Mouse (Mus musculus) kidney, adult 11 months (tissue): ENCODE results near the gene Khdrbs1.
A peak's percentile ranks its signal among the peaks of the same experiment; 100 is the strongest.
"Not testable (repeated sequence)": the region's sequence is repeated elsewhere in the genome, so short reads cannot be mapped to it uniquely, and the experiment has no call there.

Source experiments
- DNase-seq: peaks from one replicate; pipeline ENCODE4 v3.0.0; 2022

Gene Khdrbs1

GRCm38 (mm10) chr4:129741974-129742231, 200 bp downstream of the Khdrbs1 start:
- DNase-seq, result no peak

DNA sequence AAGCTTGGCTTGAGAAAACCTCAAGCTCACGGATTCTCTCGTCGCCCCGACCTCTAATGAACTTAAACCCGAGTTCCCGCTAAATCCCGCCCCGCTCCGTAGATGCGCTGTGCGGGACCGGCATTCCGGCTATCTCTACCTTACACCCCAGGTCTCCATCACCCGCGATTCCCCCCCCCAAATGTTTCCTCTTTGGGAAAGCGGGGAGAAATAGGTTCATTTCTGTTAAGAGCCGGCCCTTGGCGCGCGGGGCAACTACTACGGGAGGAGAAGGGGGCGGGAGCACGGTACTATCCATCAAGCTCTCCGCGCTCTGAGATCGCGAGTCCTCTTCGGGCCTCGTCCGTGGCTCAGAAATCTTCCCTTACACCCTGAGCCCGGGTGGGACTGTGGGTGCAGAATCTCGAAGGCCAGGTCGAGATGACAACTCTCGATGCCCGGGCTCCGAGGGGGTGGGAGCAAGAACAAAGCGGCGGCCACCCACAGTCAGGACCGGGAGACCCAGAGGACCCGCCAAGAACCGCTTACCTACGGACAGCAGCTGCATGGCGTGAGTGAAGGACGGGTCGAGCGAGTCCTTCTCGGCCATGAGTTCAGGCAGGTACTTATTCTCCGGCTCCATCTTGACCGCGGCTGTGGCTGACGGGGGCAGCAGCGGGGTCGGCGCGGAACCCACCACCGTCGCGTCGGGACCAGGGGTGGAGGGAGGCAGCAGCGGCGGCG, 691 bp downstream of the Khdrbs1 start:
- peak; percentile 34 for DNase-seq

DNA sequence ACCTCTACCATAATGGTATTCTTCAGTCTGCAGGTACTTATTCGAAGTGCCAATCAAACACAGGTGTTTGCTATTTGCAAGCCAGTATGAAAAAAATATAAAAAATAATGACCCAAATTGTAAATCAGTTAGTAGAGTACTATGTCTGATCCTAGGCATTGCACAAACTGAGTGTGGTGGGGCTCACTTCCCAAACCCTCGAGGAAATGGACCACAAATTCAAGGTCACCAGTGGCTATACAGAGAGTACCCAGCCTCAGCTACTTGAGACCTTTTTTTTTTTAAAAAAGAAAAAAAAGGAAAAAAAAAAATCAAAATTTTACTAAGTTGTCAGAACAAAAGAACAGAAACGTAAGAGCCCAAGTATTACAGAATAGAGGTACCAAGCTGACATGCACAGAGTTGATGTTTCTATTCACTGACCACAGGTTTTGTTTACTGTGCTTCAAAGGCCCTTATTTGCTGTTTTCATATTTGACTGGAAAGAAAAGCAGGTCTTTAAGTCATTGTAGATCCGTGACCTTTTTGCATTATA, 2.9 kb downstream of the Khdrbs1 start:
- no peak for DNase-seq

DNA sequence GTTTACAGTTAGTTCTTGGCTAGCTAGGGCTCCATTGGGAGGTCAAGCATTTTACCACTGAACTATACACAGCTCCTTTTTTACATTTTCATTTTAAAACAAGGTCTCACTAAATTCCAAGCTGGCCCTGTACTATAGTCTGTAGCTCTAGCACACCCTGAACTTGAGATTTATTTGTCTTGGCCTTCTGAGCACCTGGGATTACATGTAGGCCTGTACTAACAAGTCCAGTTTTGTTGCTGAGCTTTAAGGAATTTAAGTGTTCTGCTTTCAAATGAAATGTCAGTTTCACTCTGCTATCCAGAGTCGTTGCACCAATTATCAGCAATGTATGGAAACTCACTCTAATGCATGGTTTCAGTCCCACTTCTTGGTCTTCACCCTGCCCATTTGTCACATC, 5.9 kb downstream of the Khdrbs1 start:
- DNase-seq, result no peak

GRCm38 (mm10) chr4:129735485-129735884, 6.6 kb downstream of the Khdrbs1 start:
- DNase-seq, result not testable (repeated sequence)

GRCm38 (mm10) chr4:129731423-129731822, 10.7 kb downstream of the Khdrbs1 start:
- DNase-seq, result no peak

DNA sequence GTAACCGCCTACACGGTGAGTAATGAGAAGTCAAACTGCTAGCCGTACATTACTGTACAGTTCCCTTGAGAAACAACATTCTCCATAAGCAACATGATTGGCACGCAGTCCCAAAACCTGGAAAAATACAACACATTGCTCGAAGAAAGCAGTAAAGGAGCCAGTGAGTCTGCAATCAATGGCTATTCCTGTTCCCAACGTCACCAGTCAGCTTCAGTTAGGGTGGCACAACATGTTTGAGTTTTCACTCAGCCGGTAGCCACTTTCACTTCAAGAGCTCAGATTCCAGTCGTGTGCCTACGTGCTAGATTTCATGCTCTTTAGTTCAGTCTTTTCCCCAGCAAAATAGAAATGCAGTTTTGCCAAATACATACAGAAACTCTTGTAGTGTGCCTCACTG, 25.8 kb downstream of the Khdrbs1 start:
- no peak for DNase-seq

- no peak for DNase-seq
Observed at GRCm38 (mm10) chr4:129709486-129710129, 32.5 kb downstream of the Khdrbs1 start.

- DNase-seq, result no peak
Observed at GRCm38 (mm10) chr4:129706750-129707149, 35.4 kb downstream of the Khdrbs1 start.

- no peak for DNase-seq
Observed at GRCm38 (mm10) chr4:129702454-129702853, 39.6 kb downstream of the Khdrbs1 start.

DNA sequence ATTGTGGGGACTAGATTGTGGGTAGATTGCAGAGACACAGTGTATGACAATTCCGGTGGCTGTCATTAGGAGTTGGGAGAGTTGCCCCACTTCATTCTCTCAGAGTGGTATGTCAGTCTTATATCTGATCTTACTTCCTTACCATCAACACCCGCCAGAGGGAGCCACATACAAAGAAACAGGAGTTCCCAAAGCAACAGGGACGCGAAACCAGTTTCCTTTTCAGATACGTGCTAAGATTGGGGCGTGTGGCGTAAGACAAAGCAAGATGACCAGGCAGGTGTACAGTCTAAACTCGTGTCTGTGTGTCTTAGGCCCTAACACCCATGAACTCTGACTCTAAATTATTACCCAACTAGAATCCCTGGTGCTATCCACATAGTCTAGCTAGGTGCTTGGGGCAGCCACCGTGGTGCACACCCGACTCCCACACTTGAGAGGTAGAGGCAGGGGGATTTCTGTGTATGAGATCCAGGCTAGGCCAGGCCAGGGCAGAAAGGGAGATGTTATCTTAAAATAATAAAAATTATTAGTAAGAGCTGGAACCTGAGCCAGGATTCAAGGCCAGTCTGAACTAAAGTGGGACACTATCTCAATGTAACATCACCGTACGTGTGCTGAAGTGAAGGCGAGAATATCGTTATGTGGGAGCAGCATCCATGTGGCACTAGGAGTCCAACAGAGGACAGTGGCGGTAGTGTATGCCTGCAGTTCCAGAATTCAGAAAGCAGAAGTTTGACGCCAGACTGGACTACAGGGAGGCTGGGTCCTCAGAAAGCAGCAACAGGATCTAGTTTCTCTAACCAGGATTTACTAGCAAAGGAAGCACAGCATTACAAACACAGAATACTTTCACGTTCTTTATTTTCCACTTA, 40.4 kb downstream of the Khdrbs1 start:
- DNase-seq, result peak; percentile 74

- not testable (repeated sequence) for DNase-seq
Observed at GRCm38 (mm10) chr4:129700661-129701060, 41.4 kb downstream of the Khdrbs1 start.

- DNase-seq, result no peak
Observed at GRCm38 (mm10) chr4:129700216-129700615, 41.9 kb downstream of the Khdrbs1 start.

- no peak for DNase-seq
Observed at GRCm38 (mm10) chr4:129697191-129697590, 44.9 kb downstream of the Khdrbs1 start.

DNA sequence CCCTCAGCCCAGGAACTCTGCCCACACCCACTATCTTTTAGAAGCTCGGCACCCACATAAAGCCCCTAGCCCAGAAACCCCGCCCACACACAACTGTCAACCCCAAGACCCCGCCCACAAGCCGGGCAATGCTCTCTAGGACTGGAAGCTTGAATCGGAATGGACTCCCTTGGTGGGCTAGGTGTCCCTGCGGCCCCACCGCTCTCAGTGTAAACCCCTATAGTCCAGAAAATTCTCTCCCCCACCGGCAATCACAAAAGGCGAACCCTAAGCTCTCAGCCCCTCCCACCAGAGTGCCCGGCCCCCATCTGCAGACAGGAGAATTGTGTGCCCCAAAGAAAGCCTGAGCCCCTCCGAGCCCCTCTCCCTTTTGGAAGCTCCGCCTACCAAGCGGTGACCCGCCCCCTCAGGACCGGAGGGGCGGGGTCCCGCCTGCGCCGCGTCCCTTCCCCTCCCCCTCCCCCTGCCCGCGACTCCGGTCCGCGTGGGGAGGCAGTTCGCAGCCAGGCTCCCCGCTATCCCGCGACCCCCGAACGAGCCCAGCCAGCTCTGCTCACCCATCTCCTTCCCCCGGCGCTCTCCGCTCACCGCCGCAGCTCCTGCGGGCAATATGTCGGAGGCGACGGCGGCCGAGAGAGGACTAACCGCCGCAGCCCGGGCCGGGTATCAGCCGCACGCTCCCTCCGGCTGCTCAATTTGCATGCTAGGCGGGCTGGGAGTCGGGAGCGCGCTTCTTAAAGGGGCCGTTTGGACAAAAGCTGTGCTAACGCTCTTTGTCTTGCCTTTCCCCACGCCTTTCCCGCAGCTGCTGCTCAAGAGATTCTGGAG, 45.7 kb downstream of the Khdrbs1 start, which contains the start of gene Tmem39b:
TSS of gene Tmem39b (minus strand) at position 681 of the 828 bp plus-strand sequence.
- peak; percentile 91 for DNase-seq

GRCm38 (mm10) chr4:129695815-129696157, 46.3 kb downstream of the Khdrbs1 start:
- DNase-seq, result no peak

DNA sequence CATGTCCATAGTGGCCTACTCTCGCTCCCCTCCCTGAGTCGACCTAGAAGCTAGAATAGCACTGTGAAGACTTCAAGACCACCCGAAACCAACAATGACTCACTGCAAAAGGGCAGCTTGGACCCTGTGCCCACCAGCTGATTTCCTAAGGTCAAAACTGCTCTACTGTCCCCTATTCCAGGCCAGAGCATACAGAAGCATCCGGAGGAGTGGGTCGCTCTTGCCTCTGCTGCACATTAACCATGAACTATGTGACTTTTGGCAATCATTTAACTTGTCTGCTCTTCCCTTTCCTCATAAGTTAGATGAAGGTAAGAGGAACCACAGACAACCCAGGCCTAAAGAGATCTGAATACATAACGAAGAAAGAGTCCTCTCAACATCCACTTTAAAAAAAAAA, 57.6 kb downstream of the Khdrbs1 start:
- DNase-seq, result peak; percentile 61

- DNase-seq, result peak; percentile 91
Observed at GRCm38 (mm10) chr4:129683901-129684493, 58.1 kb downstream of the Khdrbs1 start.

DNA sequence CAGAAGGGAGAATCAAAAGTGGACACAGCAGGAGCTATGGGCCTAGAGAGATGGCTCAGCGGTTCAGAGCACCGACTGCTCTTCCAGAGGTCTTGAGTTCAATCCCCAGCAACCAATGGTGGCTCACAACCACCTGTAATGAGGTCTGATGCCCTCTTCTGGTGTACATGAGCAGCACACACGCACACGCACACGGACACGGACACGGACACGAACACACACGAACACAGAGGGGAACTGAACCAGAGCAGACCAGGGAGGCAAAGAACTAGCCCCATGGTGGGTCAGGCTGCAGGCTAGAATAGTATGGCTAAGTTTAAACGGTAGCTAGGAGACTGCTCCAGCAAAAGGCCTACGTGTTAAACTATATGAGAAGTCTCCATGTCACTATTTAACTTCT, 60.3 kb downstream of the Khdrbs1 start:
- DNase-seq, result no peak

DNA sequence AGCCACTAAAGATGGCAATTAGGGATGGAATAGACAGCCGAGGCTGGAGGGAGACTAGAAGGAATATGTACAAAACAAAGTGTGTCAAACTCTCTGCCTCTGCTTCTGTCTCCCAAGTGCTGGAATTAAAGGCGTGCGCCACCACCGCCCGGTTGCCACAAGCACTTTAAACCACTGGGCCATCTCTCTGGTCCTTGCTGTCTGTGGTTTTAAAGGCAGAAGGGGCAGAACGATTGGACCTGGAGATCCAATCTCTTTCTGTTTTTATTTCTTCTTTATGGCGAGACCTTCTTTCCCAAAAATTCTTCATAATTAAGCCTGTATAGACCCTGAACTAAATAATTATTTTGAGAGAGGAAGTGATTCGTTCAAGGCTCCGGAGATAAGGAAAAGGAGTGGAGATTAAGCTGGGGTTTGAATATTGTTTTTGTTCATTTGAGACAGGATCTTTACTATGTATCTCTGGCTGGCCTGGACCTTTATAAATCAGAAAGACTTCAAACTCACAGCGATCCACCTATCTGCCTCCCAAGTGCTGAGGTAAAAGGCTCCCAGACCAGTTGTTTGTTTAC, 69.1 kb downstream of the Khdrbs1 start:
- no peak for DNase-seq

DNA sequence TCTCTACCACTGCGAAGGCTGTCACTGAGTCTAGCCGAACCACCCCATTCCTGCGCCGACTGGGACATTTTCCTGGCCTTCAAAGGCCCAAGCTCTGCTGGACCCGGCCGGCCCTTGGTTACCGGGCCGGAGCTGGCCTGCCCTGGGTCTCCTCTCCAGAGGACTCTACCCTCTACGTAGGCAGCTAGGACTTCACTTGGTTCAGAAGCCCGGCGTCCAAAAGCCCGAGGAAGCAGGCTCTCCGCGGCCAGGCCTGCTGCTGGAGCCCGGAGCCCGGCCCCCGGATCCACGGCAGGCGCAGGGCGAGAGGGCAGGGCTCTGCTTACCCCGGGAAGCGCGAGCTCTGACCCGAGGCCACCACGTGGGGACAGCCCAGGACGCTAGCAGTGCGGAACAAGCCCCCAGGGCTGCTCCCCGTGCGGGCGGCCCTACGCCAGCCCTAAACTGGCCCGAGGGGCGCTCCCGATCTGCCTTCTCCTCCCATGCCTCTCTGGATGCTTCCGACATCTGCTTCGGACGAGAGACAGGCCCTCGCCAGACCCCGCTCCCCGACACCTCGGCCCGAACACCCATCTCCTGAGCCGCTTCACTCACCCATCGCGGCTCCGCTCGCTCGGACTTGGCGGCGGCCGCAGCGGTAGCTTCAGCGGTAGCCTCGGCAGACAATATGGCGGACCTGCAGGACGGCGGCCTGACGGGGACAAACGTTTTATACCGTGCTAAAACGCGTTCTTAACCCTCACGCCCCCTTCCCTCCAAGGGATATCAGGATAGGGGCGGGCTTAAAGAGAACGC, 69.8 kb downstream of the Khdrbs1 start, which contains the start of gene Kpna6:
TSS of gene Kpna6 (minus strand) at position 685 of the 795 bp plus-strand sequence.
- peak; percentile 85 for DNase-seq
